Mouse (Mus musculus) heart, embryonic 11.5 days (tissue): Measurements from ENCODE around the gene Ppp1r8. TPM values are rescaled to one million over a fixed set of nuclear protein-coding genes. Genes with fewer than 3 reads are reported as not detected.
"Not testable (repeated sequence)": the region's sequence is repeated elsewhere in the genome, so short reads cannot be mapped to it uniquely, and the experiment has no call there.

Experiments used
- ATAC-seq: fragments of 200-750 bp; cut with Nextera tagmentation; replicated peaks from 2 replicates; pipeline ENCODE4 v1.8.0; 2017; ENCODE audit warnings: moderate library complexity; ENCODE audit not compliant: insufficient number of reproducible peaks, low FRiP score, low TSS enrichment
- H3K27ac ChIP-seq: fragments of 300-500 bp; sonication (generic); 2 replicates; pipeline ENCODE4 v1.5.1; 2014; ENCODE audit warnings: mild to moderate bottlenecking, low read depth, low read length
- H3K27me3 ChIP-seq: fragments of 300-500 bp; sonication (generic); 2 replicates; pipeline ENCODE4 v1.6.1; 2014; ENCODE audit warnings: mild to moderate bottlenecking, low read length, mixed read lengths; ENCODE audit not compliant: control insufficient read depth, insufficient read depth
- H3K36me3 ChIP-seq: fragments of 300-500 bp; sonication (generic); 2 replicates; pipeline ENCODE4 v1.6.1; 2014; ENCODE audit warnings: mild to moderate bottlenecking, low read length, moderate library complexity, mixed read lengths; ENCODE audit not compliant: control insufficient read depth, insufficient read depth
- H3K4me1 ChIP-seq: fragments of 300-500 bp; sonication (generic); 2 replicates; pipeline ENCODE4 v1.6.1; 2014; ENCODE audit warnings: low read length; ENCODE audit not compliant: control insufficient read depth, insufficient read depth
- H3K4me2 ChIP-seq: fragments of 300-500 bp; sonication (generic); 2 replicates; pipeline ENCODE4 v1.6.1; 2014; ENCODE audit warnings: mild to moderate bottlenecking, moderate library complexity
- H3K4me3 ChIP-seq: fragments of 300-500 bp; sonication (generic); 2 replicates; pipeline ENCODE4 v1.5.1; 2014; ENCODE audit warnings: low read depth, low read length
- H3K9ac ChIP-seq: fragments of 300-500 bp; sonication (generic); 2 replicates; pipeline ENCODE4 v1.6.1; 2014; ENCODE audit warnings: mild to moderate bottlenecking, low read depth, low read length, moderate library complexity
- H3K9me3 ChIP-seq: fragments of 300-500 bp; sonication (generic); replicated peaks from 2 replicates; pipeline ENCODE4 v1.6.1; 2016; ENCODE audit warnings: low read length; ENCODE audit not compliant: control insufficient read depth
- WGBS: fragments of 180-500 bp; shearing (Covaris S2); extraction: QIAGEN DNeasy Blood & Tissue Kit; methylation state at CpG from one replicate; pipeline ENCODE4 v1.1.7; 2014; ENCODE audit not compliant: insufficient replicate concordance; 5-methylcytosine and 5-hydroxymethylcytosine counted together
- polyA plus RNA-seq: library from polyadenylated mRNA; unstranded; fragments of >200 nt; fragmentation: Nextera tagmentation; extraction: Ambion mirVana; gene quantifications from 2 replicates; pipeline ENCODE4 v1.2.1, GENCODE M21; 2014

Gene Ppp1r8
- polyA plus RNA-seq, 1 experiment from 2014 or later = 40.3 TPM

DNA sequence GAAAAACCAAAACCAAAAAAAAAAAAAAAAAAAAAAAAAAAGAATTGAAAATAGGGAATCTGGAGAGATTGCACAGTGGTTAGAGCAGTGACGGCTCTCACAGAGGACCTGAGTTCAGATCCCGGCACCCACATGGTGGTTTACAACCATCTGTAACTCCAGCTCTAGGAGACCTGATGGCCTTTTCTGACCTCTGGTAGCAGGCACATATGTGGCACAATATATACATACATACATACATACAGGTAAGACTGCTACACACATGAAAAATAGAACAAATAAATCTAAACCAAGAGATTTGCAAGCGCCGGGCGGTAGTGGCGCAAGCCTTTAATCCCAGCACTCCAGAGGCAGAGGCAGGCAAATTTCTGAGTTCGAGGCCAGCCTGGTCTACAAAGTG is 39.1 kb downstream of the Ppp1r8 start:
- H3K4me3 ChIP-seq = no peak overlapping the region
- no peak overlapping the region for H3K9ac ChIP-seq
- peaks cover 10% of the 10 kb centered on the region; the same call in 1 of the 2 replicates for H3K4me1 ChIP-seq
- H3K9me3 ChIP-seq = no peaks in the 10 kb centered on the region
- H3K27me3 ChIP-seq = no peaks in the 10 kb centered on the region
- ATAC-seq = no peak
- H3K27ac ChIP-seq = no peak overlapping the region
- no peak overlapping the region for H3K4me2 ChIP-seq
- WGBS = 90% methylated on average over 7 of the region's 7 CpGs
- no peaks in the 10 kb centered on the region for H3K36me3 ChIP-seq

DNA sequence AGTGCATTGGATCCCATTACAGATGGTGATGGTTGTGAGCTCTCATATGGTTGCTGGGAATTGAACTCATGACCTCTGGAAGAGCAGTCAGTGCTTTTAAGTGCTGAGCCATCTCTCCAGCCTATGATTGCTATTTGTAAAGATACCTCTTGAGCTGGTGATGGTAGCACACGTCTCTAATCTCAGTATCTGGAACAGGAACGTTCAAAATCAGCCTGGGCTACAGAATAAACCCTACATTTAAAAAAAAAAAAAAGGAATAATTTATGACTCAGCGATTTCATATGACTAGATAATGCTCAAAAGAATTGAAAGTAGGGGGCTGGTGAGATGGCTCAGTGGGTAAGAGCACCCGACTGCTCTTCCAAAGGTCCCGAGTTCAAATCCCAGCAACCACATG is 39.8 kb downstream of the Ppp1r8 start:
- 88% methylated on average over 5 of the region's 5 CpGs for WGBS
- Histone ChIP-seq H3K27me3 (no peaks in the 10 kb centered on the region), H3K4me1 (0 out of 2 replicates have a peak, but pooled peaks cover 5% of the 10 kb centered on the region), H3K4me3 (no peak overlapping the region), H3K9ac (no peak overlapping the region), H3K27ac (no peak overlapping the region), H3K36me3 (no peaks in the 10 kb centered on the region), H3K9me3 (no peaks in the 10 kb centered on the region), H3K4me2 (no peak overlapping the region)
- no peak for ATAC-seq

DNA sequence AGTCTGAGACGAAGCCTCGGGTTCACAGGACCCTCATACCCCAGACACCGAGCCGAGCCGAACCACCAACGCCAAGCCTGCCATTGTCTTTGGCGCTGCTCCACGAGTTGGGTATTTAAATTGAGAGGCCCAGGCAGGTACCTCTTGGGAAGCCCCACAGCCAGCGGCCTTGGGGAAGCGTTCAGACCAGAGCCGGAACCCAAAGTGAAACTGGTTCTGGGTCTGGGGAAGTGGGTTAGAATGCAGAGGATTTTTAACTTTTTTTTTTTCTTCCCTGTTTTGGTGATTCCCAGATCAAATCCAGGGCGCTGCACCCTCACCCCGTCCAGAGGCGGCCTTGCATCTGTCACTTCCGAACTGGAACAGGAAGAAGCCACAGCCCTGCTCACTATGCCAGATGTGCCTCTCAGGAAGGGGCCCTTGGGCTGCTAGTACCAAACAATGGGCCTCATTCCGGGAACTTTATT is 40.8 kb downstream of the Ppp1r8 start:
- H3K9me3 ChIP-seq = no peaks in the 10 kb centered on the region
- no peak overlapping the region for H3K4me3 ChIP-seq
- H3K9ac ChIP-seq = no peak overlapping the region
- H3K27me3 ChIP-seq = no peaks in the 10 kb centered on the region
- WGBS = 61% methylated on average over 16 of the region's 16 CpGs
- H3K4me1 ChIP-seq = no peaks in the 10 kb centered on the region
- no peak for ATAC-seq
- H3K4me2 ChIP-seq = no peak overlapping the region
- no peak overlapping the region for H3K27ac ChIP-seq
- H3K36me3 ChIP-seq = no peaks in the 10 kb centered on the region

DNA sequence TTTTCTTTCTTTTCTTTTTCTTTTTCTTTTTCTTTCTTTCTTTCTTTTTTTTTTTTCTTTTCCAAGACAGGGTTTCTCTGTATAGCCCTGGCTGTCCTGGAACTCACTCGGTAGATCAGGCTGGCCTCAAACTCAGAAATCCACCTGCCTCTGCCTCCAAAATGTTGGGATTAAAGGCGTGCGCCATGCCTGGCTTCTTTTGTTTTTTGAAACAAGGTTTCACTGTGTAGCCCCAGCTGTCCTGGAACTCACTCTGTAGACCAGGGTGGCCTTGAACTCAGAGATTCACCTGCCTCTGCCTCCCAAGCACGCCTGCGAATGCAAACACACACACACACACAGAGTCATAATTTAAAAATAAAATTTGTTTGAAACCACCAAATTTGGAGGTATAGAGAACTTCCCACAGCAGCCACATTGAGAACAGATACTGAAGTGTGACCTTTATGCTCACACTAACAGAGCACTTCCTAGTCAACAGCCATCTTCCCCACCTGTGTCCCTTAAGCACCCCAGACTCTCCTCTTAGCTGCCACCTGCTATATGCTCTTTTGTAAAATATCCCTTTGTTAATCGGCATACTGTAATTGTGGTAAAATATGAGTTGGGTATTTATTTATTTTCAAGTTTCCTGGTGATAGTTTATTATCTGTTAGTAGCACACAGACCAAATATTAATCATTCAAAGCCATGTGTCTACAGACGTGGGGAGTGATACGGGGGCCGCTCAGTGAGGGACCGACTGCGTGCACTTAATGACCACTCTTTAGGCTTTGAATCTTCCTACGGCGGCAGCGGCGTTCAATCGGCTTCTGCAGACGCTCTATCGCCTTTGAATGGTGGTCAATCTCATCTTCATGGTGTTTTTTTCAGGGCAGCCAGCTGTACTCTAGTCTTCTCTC is 41.5 kb downstream of the Ppp1r8 start:
- H3K4me2 ChIP-seq = no peak overlapping the region
- no peak overlapping the region for H3K4me3 ChIP-seq
- no peaks in the 10 kb centered on the region for H3K36me3 ChIP-seq
- no peak overlapping the region for H3K9ac ChIP-seq
- no peaks in the 10 kb centered on the region for H3K4me1 ChIP-seq
- H3K9me3 ChIP-seq = no peaks in the 10 kb centered on the region
- ATAC-seq = no peak
- whole genome bisulfite sequencing = 81% methylated on average over 18 of the region's 18 CpGs
- H3K27me3 ChIP-seq = 0 out of 2 replicates have a peak, but pooled peaks cover 3% of the 10 kb centered on the region
- H3K27ac ChIP-seq = no peak overlapping the region

GRCm38 (mm10) chr4:132799845-132800244 is 43.1 kb downstream of the Ppp1r8 start:
- H3K27me3 ChIP-seq = peaks cover 15% of the 10 kb centered on the region
- no peak for ATAC-seq
- no peak overlapping the region for H3K9ac ChIP-seq
- H3K4me2 ChIP-seq = no peak overlapping the region
- H3K9me3 ChIP-seq = no peaks in the 10 kb centered on the region
- H3K36me3 ChIP-seq = no peaks in the 10 kb centered on the region
- H3K27ac ChIP-seq = no peak overlapping the region
- no peak overlapping the region for H3K4me3 ChIP-seq
- 0 out of 2 replicates have a peak, but pooled peaks cover 4% of the 10 kb centered on the region for H3K4me1 ChIP-seq
- 79% methylated on average over 4 of the region's 4 CpGs for WGBS

DNA sequence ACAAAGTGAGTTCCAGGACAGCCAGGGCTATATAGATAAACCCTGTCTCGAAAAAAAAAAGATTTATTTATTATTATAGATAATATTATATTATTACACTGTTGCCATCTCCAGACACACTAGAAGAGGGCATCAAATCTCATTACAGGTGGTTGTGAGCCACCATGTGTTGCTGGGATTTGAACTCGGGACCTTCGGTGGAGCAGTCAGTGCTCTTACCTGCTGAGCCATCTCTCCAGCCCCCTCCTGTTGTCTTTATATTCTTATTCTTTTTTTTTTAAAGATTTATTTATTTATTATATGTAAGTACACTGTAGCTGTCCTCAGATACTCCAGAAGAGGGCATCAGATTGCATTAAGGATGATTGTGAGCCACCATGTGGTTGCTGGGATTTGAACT is 44.3 kb downstream of the Ppp1r8 start:
- H3K27ac ChIP-seq, H3K9me3 ChIP-seq, H3K4me3 ChIP-seq, H3K9ac ChIP-seq, H3K4me1 ChIP-seq, ATAC-seq, H3K4me2 ChIP-seq, H3K36me3 ChIP-seq: not testable (repeated sequence)
- 82% methylated on average over 3 of the region's 3 CpGs for WGBS
- H3K27me3 ChIP-seq = peaks cover 26% of the 10 kb centered on the region

GRCm38 (mm10) chr4:132798028-132798427 is 44.9 kb downstream of the Ppp1r8 start:
- 65% methylated on average over 4 of the region's 4 CpGs for WGBS

GRCm38 (mm10) chr4:132797461-132797860 is 45.5 kb downstream of the Ppp1r8 start:
- Histone ChIP-seq H3K36me3 (no peaks in the 10 kb centered on the region), H3K4me1 (0 out of 2 replicates have a peak, but pooled peaks cover 4% of the 10 kb centered on the region), H3K4me3 (no peak overlapping the region), H3K9ac (no peak overlapping the region), H3K4me2 (no peak overlapping the region), H3K27me3 (peaks cover 26% of the 10 kb centered on the region), H3K27ac (no peak overlapping the region), H3K9me3 (no peaks in the 10 kb centered on the region)
- 66% methylated on average over 1 of the region's 1 CpGs for WGBS
- ATAC-seq = no peak

More at GRCm38 (mm10) chr4:132798028-132798427, 44.9 kb downstream of the Ppp1r8 start:
- Histone ChIP-seq H3K4me1 (0 out of 2 replicates have a peak, but pooled peaks cover 4% of the 10 kb centered on the region), H3K4me3 (no peak overlapping the region), H3K27ac (no peak overlapping the region), H3K9me3 (no peaks in the 10 kb centered on the region), H3K27me3 (peaks cover 26% of the 10 kb centered on the region), H3K4me2 (no peak overlapping the region), H3K9ac (no peak overlapping the region), H3K36me3 (no peaks in the 10 kb centered on the region)
- ATAC-seq = no peak
